Mouse (Mus musculus): Measurements from ENCODE around the gene Stard8. TPM values are rescaled to one million over a fixed set of nuclear protein-coding genes. Genes with fewer than 3 reads are reported as not detected.
"Not testable (repeated sequence)": the region's sequence is repeated elsewhere in the genome, so short reads cannot be mapped to it uniquely, and the experiment has no call there.

Gene Stard8
- polyA plus RNA-seq, 1 experiment from 2014 or later = 4.8 TPM

GRCm38 (mm10) chrX:99071188-99071587 is 68.1 kb downstream of the Stard8 start:
- 91% methylated on average over 7 of the region's 7 CpGs for WGBS
- Histone ChIP-seq H3K4me2 (ENCODE audit: low read length) (no peak overlapping the region), H3K4me3 (replicated peaks; ENCODE audit: low read depth, low read length) (no peak overlapping the region), H3K36me3 (ENCODE audit: control insufficient read depth, insufficient read depth, low read length) (no peaks in the 10 kb centered on the region), H3K4me1 (ENCODE audit: control insufficient read depth, insufficient read depth, low read length) (no peaks in the 10 kb centered on the region), H3K27ac (replicated peaks; ENCODE audit: low read depth, low read length) (no peak overlapping the region), H3K27me3 (ENCODE audit: control insufficient read depth, insufficient read depth, low read length) (no peaks in the 10 kb centered on the region), H3K9me3 (ENCODE audit: control insufficient read depth, low read length) (no peaks in the 10 kb centered on the region), H3K9ac (replicated peaks; ENCODE audit: low read length) (no peak overlapping the region)
- no peak for DNase-seq
- ATAC-seq (ENCODE audit: low FRiP score, low TSS enrichment) = no peak

- WGBS = 96% methylated on average over 13 of the region's 13 CpGs
- H3K27me3 ChIP-seq (ENCODE audit: control insufficient read depth, insufficient read depth, low read length) = no peaks in the 10 kb centered on the region
- no peak overlapping the region for H3K4me2 ChIP-seq (ENCODE audit: low read length)
- no peaks in the 10 kb centered on the region for H3K9me3 ChIP-seq (ENCODE audit: control insufficient read depth, low read length)
- no peaks in the 10 kb centered on the region for H3K4me1 ChIP-seq (ENCODE audit: control insufficient read depth, insufficient read depth, low read length)
- DNase-seq (no peak), ATAC-seq (ENCODE audit: low FRiP score, low TSS enrichment) (no peak)
- no peak overlapping the region for H3K4me3 ChIP-seq (replicated peaks; ENCODE audit: low read depth, low read length)
- no peak overlapping the region for H3K9ac ChIP-seq (replicated peaks; ENCODE audit: low read length)
- H3K36me3 ChIP-seq (ENCODE audit: control insufficient read depth, insufficient read depth, low read length) = no peaks in the 10 kb centered on the region
- H3K27ac ChIP-seq (replicated peaks; ENCODE audit: low read depth, low read length) = no peak overlapping the region
Observed at GRCm38 (mm10) chrX:99072596-99072995, 69.5 kb downstream of the Stard8 start.

- H3K4me2 ChIP-seq (ENCODE audit: low read length) = no peak overlapping the region
- DNase-seq (no peak), ATAC-seq (ENCODE audit: low FRiP score, low TSS enrichment) (no peak)
- no peaks in the 10 kb centered on the region for H3K36me3 ChIP-seq (ENCODE audit: control insufficient read depth, insufficient read depth, low read length)
- no peak overlapping the region for H3K27ac ChIP-seq (replicated peaks; ENCODE audit: low read depth, low read length)
- no peak overlapping the region for H3K9ac ChIP-seq (replicated peaks; ENCODE audit: low read length)
- WGBS = 82% methylated on average over 5 of the region's 5 CpGs
- H3K9me3 ChIP-seq (ENCODE audit: control insufficient read depth, low read length) = no peaks in the 10 kb centered on the region
- H3K27me3 ChIP-seq (ENCODE audit: control insufficient read depth, insufficient read depth, low read length) = no peaks in the 10 kb centered on the region
- H3K4me1 ChIP-seq (ENCODE audit: control insufficient read depth, insufficient read depth, low read length) = no peaks in the 10 kb centered on the region
- H3K4me3 ChIP-seq (replicated peaks; ENCODE audit: low read depth, low read length) = no peak overlapping the region
Observed at GRCm38 (mm10) chrX:99075111-99075510, 72.1 kb downstream of the Stard8 start.

- ATAC-seq (ENCODE audit: low FRiP score, low TSS enrichment) = no peak
- Histone ChIP-seq H3K27ac (replicated peaks; ENCODE audit: low read depth, low read length) (no peak overlapping the region), H3K4me2 (ENCODE audit: low read length) (no peak overlapping the region), H3K4me3 (replicated peaks; ENCODE audit: low read depth, low read length) (no peak overlapping the region), H3K4me1 (ENCODE audit: control insufficient read depth, insufficient read depth, low read length) (no peaks in the 10 kb centered on the region), H3K27me3 (ENCODE audit: control insufficient read depth, insufficient read depth, low read length) (no peaks in the 10 kb centered on the region), H3K36me3 (ENCODE audit: control insufficient read depth, insufficient read depth, low read length) (no peaks in the 10 kb centered on the region), H3K9me3 (ENCODE audit: control insufficient read depth, low read length) (no peaks in the 10 kb centered on the region), H3K9ac (replicated peaks; ENCODE audit: low read length) (no peak overlapping the region)
- WGBS = 80% methylated on average over 4 of the region's 4 CpGs
- no peak for DNase-seq
Observed at GRCm38 (mm10) chrX:99076460-99076859, 73.4 kb downstream of the Stard8 start.

GRCm38 (mm10) chrX:99078374-99078892 is 75.4 kb downstream of the Stard8 start:
- H3K4me3 ChIP-seq (replicated peaks; ENCODE audit: low read depth, low read length); H3K36me3 ChIP-seq (ENCODE audit: control insufficient read depth, insufficient read depth, low read length); H3K4me2 ChIP-seq (ENCODE audit: low read length); H3K9me3 ChIP-seq (ENCODE audit: control insufficient read depth, low read length); H3K9ac ChIP-seq (replicated peaks; ENCODE audit: low read length); H3K27ac ChIP-seq (replicated peaks; ENCODE audit: low read depth, low read length); H3K4me1 ChIP-seq (ENCODE audit: control insufficient read depth, insufficient read depth, low read length); DNase-seq; H3K27me3 ChIP-seq (ENCODE audit: control insufficient read depth, insufficient read depth, low read length): not testable (repeated sequence)
- 71% methylated on average over 4 of the region's 7 CpGs for WGBS
- ATAC-seq (ENCODE audit: low FRiP score, low TSS enrichment) = 0 out of 2 replicates have a peak, but pooled peaks have one; percentile 14

GRCm38 (mm10) chrX:99092704-99093103 is 89.7 kb downstream of the Stard8 start:
- Histone ChIP-seq H3K9ac (replicated peaks; ENCODE audit: low read length) (no peak overlapping the region), H3K9me3 (ENCODE audit: control insufficient read depth, low read length) (no peaks in the 10 kb centered on the region), H3K4me3 (replicated peaks; ENCODE audit: low read depth, low read length) (no peak overlapping the region), H3K27me3 (ENCODE audit: control insufficient read depth, insufficient read depth, low read length) (no peaks in the 10 kb centered on the region), H3K4me1 (ENCODE audit: control insufficient read depth, insufficient read depth, low read length) (no peaks in the 10 kb centered on the region), H3K4me2 (ENCODE audit: low read length) (no peak overlapping the region), H3K27ac (replicated peaks; ENCODE audit: low read depth, low read length) (no peak overlapping the region), H3K36me3 (ENCODE audit: control insufficient read depth, insufficient read depth, low read length) (no peaks in the 10 kb centered on the region)
- DNase-seq (no peak), ATAC-seq (ENCODE audit: low FRiP score, low TSS enrichment) (no peak)
- 81% methylated on average over 2 of the region's 2 CpGs for WGBS

GRCm38 (mm10) chrX:99111088-99111724 is 108.2 kb downstream of the Stard8 start:
- ATAC-seq (ENCODE audit: low FRiP score, low TSS enrichment); H3K27ac ChIP-seq (replicated peaks; ENCODE audit: low read depth, low read length); H3K4me3 ChIP-seq (replicated peaks; ENCODE audit: low read depth, low read length); DNase-seq; H3K4me1 ChIP-seq (ENCODE audit: control insufficient read depth, insufficient read depth, low read length); H3K4me2 ChIP-seq (ENCODE audit: low read length); H3K9me3 ChIP-seq (ENCODE audit: control insufficient read depth, low read length); H3K9ac ChIP-seq (replicated peaks; ENCODE audit: low read length); H3K36me3 ChIP-seq (ENCODE audit: control insufficient read depth, insufficient read depth, low read length); H3K27me3 ChIP-seq (ENCODE audit: control insufficient read depth, insufficient read depth, low read length): not testable (repeated sequence)
- WGBS = 61% methylated on average over 5 of the region's 10 CpGs

- Histone ChIP-seq H3K4me2 (ENCODE audit: low read length) (no peak overlapping the region), H3K9ac (replicated peaks; ENCODE audit: low read length) (no peak overlapping the region), H3K27ac (replicated peaks; ENCODE audit: low read depth, low read length) (no peak overlapping the region), H3K9me3 (ENCODE audit: control insufficient read depth, low read length) (no peaks in the 10 kb centered on the region), H3K4me3 (replicated peaks; ENCODE audit: low read depth, low read length) (no peak overlapping the region), H3K4me1 (ENCODE audit: control insufficient read depth, insufficient read depth, low read length) (no peaks in the 10 kb centered on the region), H3K27me3 (ENCODE audit: control insufficient read depth, insufficient read depth, low read length) (no peaks in the 10 kb centered on the region), H3K36me3 (ENCODE audit: control insufficient read depth, insufficient read depth, low read length) (no peaks in the 10 kb centered on the region)
- ATAC-seq (ENCODE audit: low FRiP score, low TSS enrichment) = no peak
- WGBS = 89% methylated on average over 5 of the region's 5 CpGs
- no peak for DNase-seq
Observed at GRCm38 (mm10) chrX:99119510-99119909, 116.5 kb downstream of the Stard8 start.

Data from midbrain, embryonic 14.5 days (tissue).